Mouse (Mus musculus) cerebellum, postnatal 4 days (tissue): ENCODE data around the gene Mavs.
"Not testable (repeated sequence)": the region's sequence is repeated elsewhere in the genome, so short reads cannot be mapped to it uniquely, and the experiment has no call there.

ENCODE experiments used
- DNase-seq, 2 experiments: peaks; one replicate each; pipeline ENCODE4 v3.0.0; 2022; ENCODE audit warnings: low spot score in 2 of 2, mixed read lengths in 1 of 2

Mavs gene

DNA sequence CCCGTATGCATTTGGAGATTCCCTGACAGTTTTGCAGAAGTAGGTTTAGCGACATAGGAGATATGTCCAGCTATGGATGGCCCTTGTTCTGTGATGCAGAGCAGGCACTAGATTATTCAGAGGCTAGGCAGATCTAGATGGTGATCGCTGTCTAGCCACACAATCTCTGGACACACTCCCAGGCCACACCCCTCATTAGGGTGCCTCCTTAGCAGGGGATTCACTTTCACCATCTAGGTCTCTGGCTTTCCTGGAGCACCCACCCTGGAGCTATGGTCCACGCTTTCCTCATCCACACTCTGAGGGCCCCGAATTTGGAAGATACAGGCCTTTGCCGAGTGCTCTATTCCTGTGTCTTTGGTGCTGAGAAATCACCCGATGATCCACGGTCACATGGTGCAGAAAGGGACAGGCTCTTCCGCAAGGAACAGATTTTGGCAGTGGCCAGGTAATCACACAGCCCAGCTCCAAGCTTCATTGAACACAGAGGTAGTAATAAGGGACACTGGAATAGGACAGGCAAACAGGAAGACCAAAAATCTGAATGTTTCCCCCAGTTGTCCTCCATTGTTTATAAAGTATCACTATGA, 22.7 kb upstream of the Mavs start:
- no peak for DNase-seq

DNA sequence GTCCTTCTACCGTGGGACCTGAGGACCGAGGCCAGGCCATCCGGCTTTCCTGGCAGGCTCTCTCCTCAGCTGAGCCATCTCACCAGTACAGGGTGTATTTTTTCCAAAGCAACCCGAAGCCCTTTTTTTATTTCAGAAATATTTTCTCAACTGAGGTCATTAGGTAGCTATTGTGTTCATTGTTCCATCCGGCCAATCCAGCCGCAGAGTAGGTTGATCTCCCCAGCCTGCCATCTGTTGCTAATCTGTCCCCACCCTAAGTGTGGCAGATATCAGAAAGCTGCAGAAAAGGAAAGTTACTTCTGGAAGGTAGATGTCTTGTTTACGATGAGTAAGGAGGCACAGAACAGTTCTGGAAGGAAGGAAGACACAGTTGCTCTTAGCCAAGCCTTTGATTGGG, 20.1 kb upstream of the Mavs start:
- no peak for DNase-seq

DNA sequence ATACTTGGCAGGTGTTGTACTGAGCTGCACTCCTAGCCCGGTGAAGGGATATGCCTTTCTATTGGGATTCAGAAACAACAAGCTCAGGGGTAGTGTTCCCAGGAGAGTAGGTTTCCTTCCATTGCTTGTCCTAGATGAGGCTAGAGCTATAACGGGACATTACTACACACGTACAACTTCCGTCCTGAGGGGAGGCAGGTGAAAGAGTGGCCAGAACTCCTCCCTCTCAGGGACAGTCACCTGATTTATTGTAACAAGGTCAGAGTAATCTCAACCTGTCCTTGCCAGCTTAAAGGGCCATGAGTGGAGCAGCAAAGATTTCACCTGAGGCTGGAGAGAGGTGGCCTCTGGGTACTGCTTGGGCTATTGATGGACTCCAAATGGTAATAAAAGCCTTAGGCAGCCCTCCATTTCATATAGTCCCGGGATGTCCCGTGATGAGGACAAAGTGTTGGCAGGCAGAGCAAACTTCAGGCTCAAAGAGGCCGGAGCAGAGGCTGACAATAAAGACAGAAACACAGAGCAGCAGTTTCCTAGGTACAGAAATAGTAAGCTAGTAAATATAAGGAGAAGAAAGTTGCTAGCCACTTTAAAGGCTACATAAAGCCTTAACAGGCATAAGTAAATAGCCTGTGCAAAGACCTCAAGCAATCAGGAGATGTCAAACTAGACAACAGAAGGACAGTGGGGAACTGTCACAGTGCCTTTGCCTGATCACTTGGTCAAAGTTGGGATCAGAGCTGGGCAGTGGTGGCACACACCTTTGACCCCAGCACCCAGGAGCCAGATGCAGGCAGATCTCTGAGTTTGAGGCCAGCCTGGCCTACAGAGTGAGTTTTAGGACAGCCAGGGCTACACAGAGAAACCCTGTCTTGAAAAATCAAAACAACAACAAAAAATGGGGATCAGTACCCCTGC, 17.7 kb upstream of the Mavs start:
- no peak for DNase-seq

DNA sequence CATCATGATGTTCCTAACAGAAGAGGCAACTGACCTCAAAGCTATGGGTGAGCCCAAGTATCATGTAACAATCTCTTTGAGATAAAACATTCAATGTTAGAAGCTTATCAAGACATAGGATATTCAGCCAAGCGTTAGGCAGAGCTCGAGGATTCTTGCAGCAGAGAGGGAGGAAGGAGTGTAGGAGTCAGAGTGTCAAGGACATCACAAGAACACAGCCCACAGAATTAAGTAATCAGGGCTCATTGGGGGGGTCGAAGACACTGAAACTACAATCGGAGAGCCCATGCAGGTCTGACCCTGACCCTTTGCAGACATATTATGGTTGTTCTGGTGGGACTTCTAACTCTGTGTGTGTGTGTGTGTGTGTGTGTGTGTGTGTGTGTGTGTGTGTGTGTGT, 13.8 kb upstream of the Mavs start:
- DNase-seq: no peak

DNA sequence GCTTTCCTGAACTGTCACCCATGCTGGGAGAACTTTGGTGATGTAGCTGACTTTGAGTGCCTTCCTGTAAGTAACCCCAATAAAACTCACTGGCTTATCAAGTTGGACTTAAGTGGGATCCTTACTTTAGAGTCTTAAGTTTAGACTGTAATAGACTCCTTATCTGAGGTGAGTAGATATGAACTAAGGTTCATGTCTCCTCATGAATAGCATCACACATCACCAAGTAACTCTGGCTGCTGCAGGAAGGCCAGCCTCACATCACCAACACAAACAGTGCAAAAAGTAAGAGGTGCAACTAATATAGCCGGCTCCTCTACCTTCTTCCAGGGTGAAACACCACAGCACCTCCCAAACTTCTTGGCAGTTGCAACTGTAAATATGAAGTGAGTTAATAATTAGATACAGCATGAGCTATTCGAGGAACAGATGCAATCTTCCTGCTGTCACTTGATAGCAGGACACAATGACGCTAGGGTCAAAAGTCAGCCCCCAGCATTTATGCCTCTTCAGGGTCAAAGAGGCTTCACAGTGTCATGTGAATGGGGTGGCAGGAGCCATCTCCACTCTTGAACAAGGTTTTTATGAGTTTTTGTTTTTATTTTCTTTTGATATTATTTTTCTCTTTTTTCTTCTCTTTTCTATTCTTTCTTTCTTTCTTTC, 11.9 kb upstream of the Mavs start:
- no peak for DNase-seq

DNA sequence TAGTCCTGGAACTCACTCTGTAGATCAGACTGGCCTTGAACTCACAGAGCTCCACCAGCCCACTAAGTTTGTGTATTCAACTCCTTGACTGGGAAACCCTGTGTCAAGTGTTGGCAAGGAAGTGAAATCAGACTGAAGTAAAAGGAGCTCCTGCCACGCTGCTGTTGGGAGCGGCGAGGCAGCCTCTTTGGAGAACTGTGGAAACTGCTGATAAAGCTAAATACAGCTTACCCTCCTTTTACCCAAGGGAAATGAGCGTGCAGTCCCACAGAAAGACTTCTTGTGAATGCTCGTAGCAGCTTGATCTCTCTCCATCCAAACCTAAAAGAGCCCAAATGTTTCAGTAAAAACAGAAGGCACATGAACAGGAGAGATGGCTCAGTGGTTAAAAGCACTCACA, 11.3 kb upstream of the Mavs start:
- no peak for DNase-seq

DNA sequence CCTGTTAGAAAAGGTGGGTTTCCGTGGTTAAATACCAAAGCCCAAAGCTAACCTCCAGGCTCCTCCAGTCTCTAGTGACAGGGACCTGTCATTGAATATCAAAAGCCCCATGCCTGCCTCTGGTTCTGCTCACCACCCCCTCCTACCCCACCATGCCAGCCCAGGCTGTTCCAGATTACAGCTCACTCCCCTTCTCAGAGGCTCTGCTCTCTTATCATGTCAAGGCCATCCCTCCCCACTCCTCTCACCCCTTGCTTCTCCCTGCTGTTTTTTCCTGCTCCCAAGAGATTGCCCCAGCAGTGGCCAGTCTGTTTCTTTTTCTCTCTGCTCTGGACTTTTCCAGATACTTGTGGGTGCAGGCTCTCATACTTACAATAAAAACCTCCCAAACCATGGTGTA, 10.3 kb upstream of the Mavs start:
- DNase-seq: no peak

DNA sequence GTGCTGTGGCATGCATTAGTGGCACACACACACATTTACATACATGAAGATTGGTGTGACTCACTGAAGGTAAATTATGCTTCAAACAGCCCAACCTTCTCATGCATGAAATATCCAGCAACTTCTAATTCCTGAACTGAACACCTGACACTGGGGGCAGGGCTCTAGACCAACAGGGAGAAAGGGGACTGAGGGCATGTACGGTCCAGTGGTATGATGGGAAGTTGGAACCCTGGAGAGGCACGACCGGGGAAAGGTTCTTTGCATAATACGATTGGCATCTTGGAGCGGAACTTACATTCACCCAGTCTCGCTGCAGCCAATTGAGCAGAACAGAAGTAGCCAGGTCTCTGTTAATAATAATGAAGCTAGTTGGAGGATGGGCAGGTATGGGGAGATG, 8.7 kb upstream of the Mavs start:
- no peak for DNase-seq

DNA sequence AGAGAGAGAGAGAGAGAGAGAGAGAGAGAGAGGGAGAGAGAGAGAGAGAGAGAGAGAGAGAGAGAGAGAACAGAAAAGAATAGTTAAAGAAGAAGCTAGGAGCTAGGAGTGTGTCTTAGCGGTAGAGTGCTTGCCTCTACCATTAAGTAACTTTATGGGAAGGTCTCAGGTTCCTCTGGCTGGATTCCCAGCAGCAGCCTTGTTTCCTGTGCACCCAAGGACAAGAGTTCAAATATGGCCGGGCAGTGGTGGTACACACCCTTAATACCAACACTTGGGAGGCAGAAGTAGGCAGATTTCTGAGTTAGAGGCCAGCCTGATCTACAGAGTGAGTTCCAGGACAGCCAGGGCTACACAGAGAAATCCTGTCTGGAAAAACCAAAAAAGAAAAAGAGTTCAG, 7.2 kb upstream of the Mavs start:
- not testable (repeated sequence) for DNase-seq

DNA sequence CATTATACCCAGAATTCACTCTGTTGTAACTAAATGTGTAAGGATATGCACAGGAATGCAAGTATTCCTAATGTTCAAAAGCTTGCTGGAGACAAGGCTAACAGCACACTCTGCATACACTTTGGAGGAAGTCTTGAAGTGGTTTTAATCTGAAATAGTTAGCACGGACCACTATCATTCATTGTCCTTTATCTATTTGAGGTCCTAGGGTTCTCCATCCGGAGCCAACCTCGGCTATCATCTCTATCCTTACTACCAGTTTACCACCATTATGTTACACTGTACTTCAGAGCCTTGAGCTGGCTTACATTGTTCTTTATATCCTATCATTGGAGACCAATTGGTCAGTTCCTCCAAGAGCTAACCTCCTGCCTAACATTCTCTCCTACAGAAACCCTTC, 6.6 kb upstream of the Mavs start:
- DNase-seq: no peak

DNA sequence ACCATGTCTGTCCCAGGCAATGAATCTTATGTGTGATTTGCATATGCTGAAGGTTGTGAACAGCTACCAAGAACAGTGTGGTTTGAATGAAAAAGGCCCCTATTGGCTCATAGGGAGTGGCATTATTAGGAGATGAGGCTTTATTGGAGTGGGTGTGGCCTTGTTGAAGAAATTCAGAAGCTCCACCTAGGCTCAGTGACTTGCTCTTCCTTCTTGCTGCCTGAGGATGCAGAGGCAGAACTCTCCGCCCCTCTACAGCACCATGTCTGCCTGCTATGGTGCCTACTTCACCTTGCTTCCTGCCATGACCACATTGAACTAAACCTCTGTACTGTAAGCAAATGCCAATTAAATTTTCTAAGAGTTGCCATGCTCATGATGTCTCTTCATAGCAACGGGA, 1.3 kb upstream of the Mavs start:
- DNase-seq: no peak

DNA sequence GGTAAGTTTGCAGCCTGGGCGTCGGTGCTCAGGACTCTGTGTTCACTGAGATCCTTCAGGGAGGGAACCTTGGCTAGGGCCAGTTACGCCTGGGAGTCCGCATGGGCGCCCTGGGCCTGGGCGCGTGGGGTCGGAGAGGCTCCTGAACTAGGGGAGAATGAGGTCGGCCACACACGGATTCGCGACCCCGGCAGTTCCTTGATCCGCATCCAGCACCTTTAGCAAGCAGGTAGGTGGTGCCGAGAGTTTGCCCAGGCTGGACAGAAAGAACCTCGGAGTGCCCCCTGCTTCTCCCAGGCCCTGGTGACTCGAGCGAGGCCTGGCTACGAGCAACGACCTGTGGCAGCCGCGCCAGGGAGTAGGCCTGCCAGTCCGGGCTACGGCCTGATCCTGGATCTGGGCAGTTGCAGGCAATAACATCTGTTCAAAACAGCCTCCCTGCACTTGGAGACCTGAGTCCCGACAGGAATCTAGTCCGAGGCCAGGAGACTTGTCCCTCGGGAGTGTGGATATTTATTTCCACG, 326 bp downstream of the Mavs start:
- peak in 1 of 2 experiments; percentile 10 for DNase-seq

DNA sequence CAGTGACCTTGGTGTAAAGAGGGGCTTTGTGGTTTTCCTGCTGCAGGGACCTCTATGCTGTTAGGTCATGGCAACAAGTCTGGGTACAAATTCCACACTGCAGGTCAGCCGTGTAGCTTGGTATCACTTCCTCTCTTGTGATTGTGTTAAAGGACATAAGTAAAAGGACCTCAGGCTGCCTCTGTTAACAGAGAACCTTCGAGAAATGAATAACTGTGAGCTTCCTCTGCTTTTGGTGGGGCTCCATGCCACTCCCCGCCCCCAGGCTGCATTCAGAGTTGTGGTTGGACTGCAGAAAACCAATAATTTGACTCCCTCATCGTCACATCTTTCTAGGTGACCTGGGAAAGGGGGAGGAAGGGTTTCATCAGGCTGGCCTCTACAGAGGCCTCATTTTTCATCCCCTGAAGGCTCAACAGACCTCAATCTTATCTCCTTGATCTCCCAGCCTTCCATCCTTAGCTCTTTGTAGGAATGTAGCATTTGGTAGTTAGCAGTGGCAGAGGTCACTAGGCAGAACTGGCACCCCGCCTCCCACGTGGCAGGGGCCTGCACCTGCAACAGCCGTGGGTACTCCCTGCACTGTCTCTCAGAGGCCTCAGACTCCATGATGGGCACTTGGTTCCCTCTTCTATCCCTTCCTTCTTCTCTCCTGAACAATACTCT, 1.2 kb downstream of the Mavs start:
- DNase-seq: no peak

DNA sequence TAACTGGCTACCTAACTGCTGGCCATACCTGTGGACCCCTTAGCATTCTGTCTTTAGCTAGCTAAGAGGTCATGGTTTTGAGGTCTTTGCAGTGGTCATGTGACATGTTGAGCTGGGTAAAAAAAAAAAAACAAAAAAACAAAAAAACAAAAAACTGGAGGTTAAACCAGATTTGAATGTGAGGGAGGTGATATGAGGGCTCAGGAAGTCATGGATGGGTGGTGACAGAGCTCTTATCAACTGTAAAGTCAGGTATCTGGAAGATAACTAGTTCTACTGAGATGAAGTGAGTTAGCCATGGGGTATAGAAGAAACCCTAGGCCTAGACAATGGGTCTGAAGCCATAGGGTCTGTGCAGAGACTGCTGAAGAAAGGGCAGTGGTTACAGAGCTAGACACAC, 8.3 kb downstream of the Mavs start:
- DNase-seq: no peak

DNA sequence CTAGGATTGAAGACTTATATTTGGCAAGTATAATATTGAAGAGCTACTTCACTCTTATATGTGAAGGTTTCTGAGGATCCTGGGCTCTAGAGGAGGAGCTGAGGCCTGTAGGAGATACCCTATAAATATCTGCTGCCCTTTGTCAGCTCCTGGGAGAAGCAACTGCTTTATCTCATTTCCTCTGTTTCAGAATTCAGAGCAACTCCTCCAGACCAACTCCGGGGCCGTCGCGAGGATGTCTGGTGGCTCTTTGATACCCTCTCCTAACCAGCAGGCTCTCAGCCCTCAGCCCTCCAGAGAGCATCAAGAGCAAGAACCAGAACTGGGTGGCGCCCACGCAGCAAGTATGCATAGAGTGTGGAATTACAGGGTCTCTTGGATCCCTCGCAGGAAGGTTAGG, 9.1 kb downstream of the Mavs start:
- DNase-seq: no peak

DNA sequence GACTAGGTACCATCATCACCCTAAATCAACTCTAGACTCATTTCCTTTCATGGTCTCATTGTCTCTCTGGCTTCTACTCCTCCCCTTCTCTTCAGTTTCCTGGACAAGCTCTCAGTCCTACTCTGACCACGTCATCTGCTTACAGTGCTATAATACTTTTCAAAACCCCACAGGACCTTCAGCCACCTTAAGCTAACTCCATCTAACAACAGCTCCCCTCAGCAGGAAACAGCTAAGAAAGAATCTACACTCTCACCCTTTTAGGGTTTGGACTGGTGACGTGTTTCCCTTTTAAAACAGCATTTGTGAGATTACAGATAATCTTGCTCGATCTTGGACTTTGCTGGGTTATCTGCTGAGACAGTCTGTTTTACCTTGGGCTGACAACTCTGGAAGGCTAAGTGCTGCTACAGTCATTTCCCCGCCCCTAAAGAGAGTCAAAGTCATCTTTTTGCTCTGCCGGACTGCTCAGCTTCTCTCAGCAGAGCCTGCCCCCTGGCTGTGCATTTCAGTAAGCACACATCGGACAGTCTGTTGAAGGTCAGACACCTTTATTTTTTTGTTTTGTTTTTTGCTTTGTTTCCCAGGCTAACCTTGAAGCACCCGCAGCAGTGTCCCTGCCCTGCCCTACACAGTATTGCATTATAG, 19.9 kb downstream of the Mavs start:
- peak; percentile 28 to 51 for DNase-seq

DNA sequence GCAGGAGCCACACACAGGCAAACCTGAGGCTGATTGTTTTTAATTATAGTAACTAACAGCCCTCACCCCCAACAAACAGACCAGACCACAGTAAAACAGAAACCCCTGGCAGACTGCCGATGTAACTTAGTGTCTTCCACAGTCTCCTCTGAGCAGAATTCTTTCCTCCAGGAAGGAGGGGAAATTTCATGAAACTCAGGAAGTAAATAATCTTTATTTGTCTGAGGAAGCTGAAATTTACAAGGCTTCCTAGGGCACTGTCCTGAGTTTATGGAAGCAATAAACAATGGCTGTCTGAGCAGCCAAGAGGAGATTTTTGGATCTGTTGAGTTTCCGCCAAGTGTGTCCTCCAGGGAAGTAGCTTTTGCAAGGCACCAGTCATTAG, 20.5 kb downstream of the Mavs start:
- no peak for DNase-seq

DNA sequence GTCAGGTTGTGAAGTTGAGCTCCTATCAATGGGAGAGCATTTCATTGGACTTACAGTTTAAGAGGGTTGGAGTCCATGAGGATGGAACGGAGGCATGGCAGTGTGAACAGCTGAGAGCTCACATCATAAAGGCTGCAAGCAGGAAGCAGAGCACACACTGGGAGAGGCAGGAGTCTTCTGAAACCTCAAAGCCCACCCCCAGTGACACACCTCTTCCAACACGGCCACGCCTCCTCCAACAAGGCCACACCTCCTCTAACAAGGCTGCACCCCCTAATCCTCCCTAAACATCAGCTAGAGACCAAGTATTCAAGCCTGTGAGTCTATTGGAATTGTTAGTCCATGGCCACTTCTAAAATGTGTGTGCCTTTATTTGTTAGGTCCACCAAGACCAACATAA, 21.9 kb downstream of the Mavs start:
- DNase-seq: no peak

DNA sequence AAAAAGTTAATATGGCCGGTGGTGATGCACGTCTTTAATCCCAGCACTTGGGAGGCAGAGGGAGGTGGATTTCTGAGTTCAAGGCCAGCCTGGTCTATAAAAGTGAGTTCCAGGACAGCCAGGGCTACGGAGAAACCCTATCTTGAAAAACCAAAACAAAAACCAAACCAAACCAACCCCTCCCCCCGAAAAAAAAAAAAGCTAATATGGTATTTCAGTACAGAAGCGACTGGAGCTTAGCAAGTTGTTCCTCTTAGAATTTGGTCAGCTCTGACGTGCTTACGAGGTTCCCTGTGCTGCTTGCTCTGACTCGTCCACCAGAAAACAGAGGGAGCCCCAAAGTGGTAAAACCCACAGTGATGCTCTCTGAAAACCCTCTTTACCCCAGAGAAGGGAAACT, 24.8 kb downstream of the Mavs start:
- no peak for DNase-seq

DNA sequence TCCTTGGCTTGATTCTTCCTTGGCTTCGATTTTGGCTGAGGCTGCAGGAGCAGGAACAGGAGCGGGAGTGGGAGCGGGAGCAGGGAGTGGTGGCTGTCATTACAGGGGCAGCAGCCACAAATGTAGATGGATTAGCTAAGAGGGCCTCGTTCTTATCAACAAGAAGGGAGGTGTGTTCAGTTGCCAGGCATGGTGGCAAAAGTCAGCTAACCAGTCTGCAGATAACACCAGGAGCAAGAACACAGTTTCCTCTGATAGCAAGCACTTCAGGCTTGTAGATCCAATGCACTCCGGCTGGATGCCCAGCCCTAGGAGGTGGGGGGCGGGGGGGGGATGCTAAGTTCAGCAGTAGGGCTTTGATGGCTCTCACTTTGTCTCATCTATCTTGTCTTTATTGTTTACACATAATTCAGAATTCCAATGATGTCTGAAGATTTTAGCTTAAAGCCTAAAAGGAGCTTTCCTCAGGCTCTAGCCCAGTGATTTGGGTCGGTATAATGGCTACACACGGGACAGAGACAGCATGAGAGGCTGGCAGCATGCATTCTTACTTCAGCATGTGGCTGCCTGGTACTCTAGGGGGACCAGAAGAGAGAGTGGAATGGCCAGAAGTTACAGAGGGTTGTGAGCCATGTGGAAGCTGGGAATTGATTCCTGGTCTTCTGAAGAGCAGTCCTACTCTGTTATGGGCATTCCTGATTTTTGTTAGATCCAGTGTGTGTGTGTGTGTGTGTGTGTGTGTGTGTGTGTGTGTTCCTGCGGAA, 26.9 kb downstream of the Mavs start:
- DNase-seq: no peak
